Mouse (Mus musculus): ENCODE measurements around the gene Olfr66. TPM values are rescaled to one million over a fixed set of nuclear protein-coding genes. Genes with fewer than 3 reads are reported as not detected.

The Olfr66 gene
- polyA plus RNA-seq (2012; rRNA removed; ENCODE audit: low replicate concordance) = not detected in 2 replicates

DNA sequence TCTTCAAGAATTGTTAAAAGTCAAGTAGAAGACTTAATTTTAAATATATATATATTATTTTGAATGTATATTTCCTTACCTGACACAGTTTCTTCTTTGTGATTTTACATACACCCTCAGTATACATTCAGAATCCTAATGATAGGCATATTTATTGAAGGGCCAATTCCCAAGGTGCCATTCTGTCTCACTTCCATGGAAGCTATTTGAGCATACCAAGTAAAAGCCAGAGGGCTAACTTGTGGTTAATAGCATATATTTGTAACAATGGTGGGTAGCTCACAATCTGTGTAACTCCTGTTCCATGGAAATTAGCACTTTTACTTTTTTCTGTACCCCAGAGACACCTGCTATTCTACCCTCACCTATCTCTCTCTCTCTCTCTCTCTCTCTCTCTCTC is at the start of gene Olfr66:
Gene Olfr66 (minus strand): TSS at position 101 of the 400 bp plus-strand sequence.

GRCm38 (mm10) chr7:103934264-103934663 is 48.2 kb upstream of the Olfr66 start, which contains the start of gene Olfr632:
TSS of gene Olfr632 (plus strand) at chr7:103934347.

GRCm38 (mm10) chr7:103928525-103928924 is 42.5 kb upstream of the Olfr66 start, which contains the start of gene Olfr631:
TSS of gene Olfr631 (plus strand) at chr7:103928825.

DNA sequence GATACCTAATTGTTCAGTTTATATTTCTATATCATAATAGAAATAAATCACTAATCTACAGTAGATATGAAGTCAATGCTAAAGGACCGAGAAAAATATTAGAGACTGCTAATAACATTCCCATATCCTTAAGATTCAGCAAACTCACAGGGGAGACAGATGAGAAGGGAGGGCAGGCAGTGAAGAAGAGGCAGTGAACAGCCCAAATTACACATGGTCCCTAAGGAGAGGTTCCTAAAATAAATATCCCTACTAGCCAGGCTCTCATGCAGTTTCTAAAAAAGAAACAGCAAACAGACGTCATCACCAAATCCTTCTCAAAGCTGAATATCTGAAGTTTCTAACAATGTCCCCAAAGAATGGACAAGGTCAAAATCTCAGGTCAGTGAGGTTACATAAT is 17.1 kb upstream of the Olfr66 start, which contains the start of gene Olfr65:
Gene Olfr65 (plus strand): TSS at position 301 of the 400 bp plus-strand sequence.

GRCm38 (mm10) chr7:103894385-103894784 is 8.3 kb upstream of the Olfr66 start, which contains the start of gene Olfr64:
TSS of gene Olfr64 (minus strand) at chr7:103894485.

GRCm38 (mm10) chr7:103853090-103853489 is 33.0 kb downstream of the Olfr66 start, which contains the start of gene Hbb-y:
TSS of gene Hbb-y (minus strand) at chr7:103853216.

DNA sequence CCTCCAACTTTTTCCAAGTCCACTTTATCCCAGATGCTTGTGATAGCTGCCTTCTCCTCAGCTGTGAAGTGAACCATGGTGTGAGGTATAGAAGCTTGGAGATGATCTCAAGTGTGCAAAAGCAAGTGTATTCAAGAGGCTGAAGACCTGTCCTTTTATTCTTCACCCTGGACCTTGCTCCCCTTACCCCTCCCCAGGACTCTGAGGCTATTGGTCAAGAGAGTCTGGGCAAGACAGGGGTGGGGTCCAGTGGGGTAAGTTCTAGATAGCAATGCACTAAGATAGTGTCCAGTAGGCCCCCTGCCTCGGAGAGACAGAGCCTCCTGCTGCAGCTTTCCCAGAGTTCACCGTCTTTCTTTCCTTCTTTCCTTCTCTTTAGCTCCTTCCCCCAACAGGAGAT is 43.0 kb downstream of the Olfr66 start, which contains the start of gene Hbb-bh1:
Gene Hbb-bh1 (minus strand): TSS at position 131 of the 400 bp plus-strand sequence.

DNA sequence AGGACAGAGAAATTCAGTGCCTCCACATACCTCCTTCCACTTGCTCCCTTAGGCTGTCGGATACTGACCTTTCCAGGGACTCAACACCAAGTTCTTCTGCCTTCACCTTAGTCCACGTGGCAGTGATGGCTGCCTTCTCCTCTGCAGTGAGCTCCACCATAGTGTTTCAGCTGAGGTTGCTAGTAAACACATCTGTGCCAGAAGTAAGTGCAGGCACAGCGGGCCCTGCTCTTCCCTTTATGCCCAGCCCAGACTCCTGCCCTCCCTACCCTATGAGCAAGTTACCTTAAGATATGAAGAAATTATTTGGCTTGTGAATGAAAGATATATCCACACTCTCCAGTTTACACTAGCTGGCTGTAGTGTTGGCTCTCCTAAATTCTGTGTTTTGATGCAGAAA is 45.8 kb downstream of the Olfr66 start, which contains the start of gene Hbb-bh2:
Gene Hbb-bh2 (minus strand): TSS at position 253 of the 400 bp plus-strand sequence.

Other genes starting within 250 kb of the Olfr66 start
- gene Olfr622, start 243.6 kb downstream of the Olfr66 start, polyA plus RNA-seq (2012; rRNA removed; ENCODE audit: low replicate concordance) = not detected in 2 replicates
- not detected in 2 replicates for gene Olfr623, start 222.6 kb downstream of the Olfr66 start, polyA plus RNA-seq (2012; rRNA removed; ENCODE audit: low replicate concordance)
- gene Olfr624, start 215.1 kb downstream of the Olfr66 start, polyA plus RNA-seq (2012; rRNA removed; ENCODE audit: low replicate concordance) = not detected in 2 replicates
- not detected in 2 replicates for gene Olfr625-ps1, start 203.5 kb downstream of the Olfr66 start, polyA plus RNA-seq (2012; rRNA removed; ENCODE audit: low replicate concordance)
- gene Olfr243, start 171.6 kb downstream of the Olfr66 start, polyA plus RNA-seq (2012; rRNA removed; ENCODE audit: low replicate concordance) = not detected in 2 replicates
- gene Olfr628, start 155.9 kb downstream of the Olfr66 start, polyA plus RNA-seq (2012; rRNA removed; ENCODE audit: low replicate concordance) = not detected in 2 replicates
- gene Olfr629, start 141.3 kb downstream of the Olfr66 start, polyA plus RNA-seq (2012; rRNA removed; ENCODE audit: low replicate concordance) = not detected in 2 replicates
- not detected in 2 replicates for gene Olfr630, start 128.9 kb downstream of the Olfr66 start, polyA plus RNA-seq (2012; rRNA removed; ENCODE audit: low replicate concordance)
- gene Olfr69, start 114.7 kb downstream of the Olfr66 start, polyA plus RNA-seq (2012; rRNA removed; ENCODE audit: low replicate concordance) = not detected in 2 replicates
- gene Olfr68, start 106.6 kb downstream of the Olfr66 start, polyA plus RNA-seq (2012; rRNA removed; ENCODE audit: low replicate concordance) = not detected in 2 replicates
- gene Olfr67, start 94.4 kb downstream of the Olfr66 start, polyA plus RNA-seq (2012; rRNA removed; ENCODE audit: low replicate concordance) = not detected in 2 replicates
- gene Hbb-bt, start 72.3 kb downstream of the Olfr66 start, polyA plus RNA-seq (2012; rRNA removed; ENCODE audit: low replicate concordance) = 79.2 and 80.0 TPM in 2 replicates
- gene Hbb-bs, start 58.2 kb downstream of the Olfr66 start, polyA plus RNA-seq (2012; rRNA removed; ENCODE audit: low replicate concordance) = 783 and 1,033 TPM in 2 replicates
- gene Hbb-bh2, start 45.7 kb downstream of the Olfr66 start, polyA plus RNA-seq (2012; rRNA removed; ENCODE audit: low replicate concordance) = not detected in 2 replicates
- not detected in 2 replicates for gene Hbb-bh1, start 43.1 kb downstream of the Olfr66 start, polyA plus RNA-seq (2012; rRNA removed; ENCODE audit: low replicate concordance)
- gene Hbb-y, start 33.0 kb downstream of the Olfr66 start, polyA plus RNA-seq (2012; rRNA removed; ENCODE audit: low replicate concordance) = not detected in 2 replicates
- not detected in 2 replicates for gene Olfr64, start 8.2 kb upstream of the Olfr66 start, polyA plus RNA-seq (2012; rRNA removed; ENCODE audit: low replicate concordance)
- gene Olfr65, start 17.2 kb upstream of the Olfr66 start, polyA plus RNA-seq (2012; rRNA removed; ENCODE audit: low replicate concordance) = not detected in 2 replicates
- not detected in 2 replicates for gene Olfr631, start 42.6 kb upstream of the Olfr66 start, polyA plus RNA-seq (2012; rRNA removed; ENCODE audit: low replicate concordance)
- not detected in 2 replicates for gene Olfr632, start 48.1 kb upstream of the Olfr66 start, polyA plus RNA-seq (2012; rRNA removed; ENCODE audit: low replicate concordance)
- not detected in 2 replicates for gene Olfr633, start 58.2 kb upstream of the Olfr66 start, polyA plus RNA-seq (2012; rRNA removed; ENCODE audit: low replicate concordance)
- gene Olfr635, start 84.9 kb upstream of the Olfr66 start, polyA plus RNA-seq (2012; rRNA removed; ENCODE audit: low replicate concordance) = not detected in 2 replicates
- not detected in 2 replicates for gene Olfr638, start 112.5 kb upstream of the Olfr66 start, polyA plus RNA-seq (2012; rRNA removed; ENCODE audit: low replicate concordance)
- not detected in 2 replicates for gene Olfr639, start 131.1 kb upstream of the Olfr66 start, polyA plus RNA-seq (2012; rRNA removed; ENCODE audit: low replicate concordance)
- gene Olfr640, start 139.3 kb upstream of the Olfr66 start, polyA plus RNA-seq (2012; rRNA removed; ENCODE audit: low replicate concordance) = not detected in 2 replicates
- not detected in 2 replicates for gene Olfr641, start 149.2 kb upstream of the Olfr66 start, polyA plus RNA-seq (2012; rRNA removed; ENCODE audit: low replicate concordance)
- not detected in 2 replicates for gene Olfr642, start 166.4 kb upstream of the Olfr66 start, polyA plus RNA-seq (2012; rRNA removed; ENCODE audit: low replicate concordance)
- gene 4930516K23Rik, start 175.2 kb upstream of the Olfr66 start, polyA plus RNA-seq (2012; rRNA removed; ENCODE audit: low replicate concordance) = not detected in 2 replicates
- not detected in 2 replicates for gene Olfr644, start 185.6 kb upstream of the Olfr66 start, polyA plus RNA-seq (2012; rRNA removed; ENCODE audit: low replicate concordance)
- gene Olfr645, start 199.2 kb upstream of the Olfr66 start, polyA plus RNA-seq (2012; rRNA removed; ENCODE audit: low replicate concordance) = not detected in 2 replicates
- not detected in 2 replicates for gene Olfr646, start 218.6 kb upstream of the Olfr66 start, polyA plus RNA-seq (2012; rRNA removed; ENCODE audit: low replicate concordance)
- gene Ubqln5, start 243.6 kb upstream of the Olfr66 start, polyA plus RNA-seq (2012; rRNA removed; ENCODE audit: low replicate concordance) = not detected in 2 replicates

Data from mammary gland, adult 2 months (tissue).